Mouse (Mus musculus) intestine, embryonic 15.5 days (tissue): ENCODE data around the gene Arhgap28. TPM values are rescaled to one million over a fixed set of nuclear protein-coding genes. Genes with fewer than 3 reads are reported as not detected.

Experiments
- ATAC-seq: fragments of 200-750 bp; cut with Nextera tagmentation; 2 replicates; pipeline ENCODE4 v1.8.0; 2017; ENCODE audit warnings: moderate TSS enrichment, moderate library complexity
- H3K27ac ChIP-seq: fragments of 300-500 bp; sonication (generic); 2 replicates; pipeline ENCODE4 v1.5.1; 2015; ENCODE audit warnings: mild to moderate bottlenecking, inconsistent platforms
- H3K27me3 ChIP-seq: fragments of 300-500 bp; sonication (generic); replicated peaks from 2 replicates; pipeline ENCODE4 v1.6.1; 2015; ENCODE audit warnings: inconsistent platforms
- H3K36me3 ChIP-seq: fragments of 300-500 bp; sonication (generic); 2 replicates; pipeline ENCODE4 v1.6.1; 2015; ENCODE audit warnings: inconsistent platforms
- H3K4me1 ChIP-seq: fragments of 300-500 bp; sonication (generic); replicated peaks from 2 replicates; pipeline ENCODE4 v1.6.1; 2015; ENCODE audit warnings: inconsistent platforms
- H3K4me2 ChIP-seq: fragments of 300-500 bp; sonication (generic); replicated peaks from 2 replicates; pipeline ENCODE4 v1.6.1; 2015; ENCODE audit warnings: mild to moderate bottlenecking, inconsistent platforms
- H3K4me3 ChIP-seq: fragments of 300-500 bp; sonication (generic); replicated peaks from 2 replicates; pipeline ENCODE4 v1.5.1; 2015; ENCODE audit warnings: inconsistent platforms
- H3K9ac ChIP-seq: fragments of 300-500 bp; sonication (generic); 2 replicates; pipeline ENCODE4 v1.6.1; 2015; ENCODE audit warnings: inconsistent platforms
- H3K9me3 ChIP-seq: fragments of 300-500 bp; sonication (generic); 2 replicates; pipeline ENCODE4 v1.6.1; 2016; ENCODE audit warnings: inconsistent platforms
- WGBS: fragments of 180-500 bp; shearing (Covaris S2); methylation state at CpG from one replicate; pipeline ENCODE4 v1.1.7; 2015; 5-methylcytosine and 5-hydroxymethylcytosine counted together
- polyA plus RNA-seq: library from polyadenylated mRNA; unstranded; fragments of >200 nt; fragmentation: Nextera tagmentation; extraction: Ambion mirVana; gene quantifications from 2 replicates; pipeline ENCODE4 v1.2.1, GENCODE M21; 2015

The Arhgap28 gene
- polyA plus RNA-seq, 1 experiment from 2014 or later: 19.1 TPM

DNA sequence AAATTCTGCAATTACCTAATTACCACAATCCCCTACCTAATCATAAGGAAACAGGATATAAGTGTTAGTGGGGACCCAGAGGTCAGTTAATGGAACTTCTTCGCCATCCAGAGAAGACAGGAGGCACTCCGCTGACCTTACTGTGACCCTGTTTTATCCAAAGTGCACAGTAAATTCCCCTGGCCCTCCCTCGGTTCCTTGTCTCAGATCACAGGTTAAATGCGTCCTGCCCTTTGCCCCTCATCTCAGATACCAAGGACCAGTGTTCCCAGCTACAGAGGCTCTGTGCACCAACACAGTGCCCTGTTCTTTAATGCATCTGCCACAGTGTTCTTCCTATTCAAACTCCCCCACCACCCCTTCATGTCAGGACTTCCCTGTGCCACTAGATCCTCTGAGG is 18.4 kb downstream of the Arhgap28 start:
- Histone ChIP-seq H3K27ac (no peak overlapping the region), H3K4me2 (no peak overlapping the region), H3K36me3 (no peaks in the 10 kb centered on the region), H3K4me1 (peaks cover 24% of the 10 kb centered on the region), H3K9me3 (no peaks in the 10 kb centered on the region), H3K4me3 (no peak overlapping the region), H3K9ac (no peak overlapping the region), H3K27me3 (no peaks in the 10 kb centered on the region)
- ATAC-seq: peak; percentile 61
- WGBS: 34% methylated on average over 4 of the region's 4 CpGs

- 73% methylated on average over 3 of the region's 3 CpGs for WGBS
- H3K9ac ChIP-seq: no peak overlapping the region
- H3K36me3 ChIP-seq: no peaks in the 10 kb centered on the region
- no peaks in the 10 kb centered on the region for H3K9me3 ChIP-seq
- no peak overlapping the region for H3K27ac ChIP-seq
- H3K4me1 ChIP-seq: peaks cover 18% of the 10 kb centered on the region; the same call in 1 of the 2 replicates
- H3K4me3 ChIP-seq: no peak overlapping the region
- H3K27me3 ChIP-seq: no peaks in the 10 kb centered on the region
- ATAC-seq: no peak
- no peak overlapping the region for H3K4me2 ChIP-seq
Measured at GRCm38 (mm10) chr17:67980573-67980972, 23.3 kb downstream of the Arhgap28 start.

DNA sequence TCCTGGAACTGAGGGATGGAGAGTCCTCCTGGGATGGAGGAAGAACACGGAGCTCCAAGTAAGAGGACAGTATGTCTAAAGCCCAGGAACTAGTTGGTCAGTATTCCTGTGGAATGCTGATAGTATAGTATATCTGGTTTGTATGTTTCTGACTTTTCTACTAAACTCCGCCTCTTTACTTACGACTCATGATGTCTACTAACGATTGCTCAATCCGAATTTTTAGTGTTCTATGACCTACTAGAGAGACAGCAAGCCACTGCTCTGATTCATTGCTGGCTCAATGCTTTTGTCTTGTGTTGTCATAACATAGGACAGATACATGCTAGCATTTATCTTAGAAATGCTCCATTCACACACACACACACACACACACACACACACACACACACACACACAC is 24.7 kb downstream of the Arhgap28 start:
- Histone ChIP-seq H3K9me3 (no peaks in the 10 kb centered on the region), H3K36me3 (no peaks in the 10 kb centered on the region), H3K27me3 (no peaks in the 10 kb centered on the region), H3K4me3 (no peak overlapping the region), H3K9ac (no peak overlapping the region), H3K27ac (peak overlapping the region; percentile 36), H3K4me1 (peaks cover 21% of the 10 kb centered on the region; the same call in 1 of the 2 replicates), H3K4me2 (no peak overlapping the region)
- 51% methylated on average over 5 of the region's 5 CpGs for WGBS
- 0 out of 2 replicates have a peak, but pooled peaks have one; percentile 21 for ATAC-seq

DNA sequence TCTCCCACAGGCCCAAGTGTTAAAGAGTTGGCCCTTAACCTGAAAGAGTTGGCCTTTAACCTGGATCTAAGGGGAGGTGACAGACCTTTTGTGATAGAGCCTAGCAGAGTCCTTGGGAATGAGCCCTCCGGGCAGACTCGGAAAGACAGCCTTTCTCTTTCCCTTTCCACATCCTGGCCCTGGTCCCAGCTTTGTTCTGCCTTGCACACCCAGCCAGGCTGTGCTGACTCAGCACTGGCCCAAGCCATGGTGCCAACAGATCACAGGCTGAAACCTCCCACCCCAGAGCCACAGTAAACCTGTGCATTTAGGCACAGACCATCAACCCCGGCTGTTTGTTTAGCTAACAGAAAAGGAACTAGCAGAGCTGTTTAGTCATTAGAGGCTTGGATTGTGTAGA is 25.1 kb downstream of the Arhgap28 start:
- no peak overlapping the region for H3K4me3 ChIP-seq
- H3K9me3 ChIP-seq: no peaks in the 10 kb centered on the region
- 17% methylated on average over 3 of the region's 3 CpGs for WGBS
- no peak overlapping the region for H3K4me2 ChIP-seq
- no peaks in the 10 kb centered on the region for H3K36me3 ChIP-seq
- ATAC-seq: peak; percentile 64; the same call in 1 of the 2 replicates
- H3K9ac ChIP-seq: no peak overlapping the region
- H3K4me1 ChIP-seq: peaks cover 21% of the 10 kb centered on the region; the same call in 1 of the 2 replicates
- H3K27me3 ChIP-seq: no peaks in the 10 kb centered on the region
- peak overlapping the region; percentile 36 for H3K27ac ChIP-seq

DNA sequence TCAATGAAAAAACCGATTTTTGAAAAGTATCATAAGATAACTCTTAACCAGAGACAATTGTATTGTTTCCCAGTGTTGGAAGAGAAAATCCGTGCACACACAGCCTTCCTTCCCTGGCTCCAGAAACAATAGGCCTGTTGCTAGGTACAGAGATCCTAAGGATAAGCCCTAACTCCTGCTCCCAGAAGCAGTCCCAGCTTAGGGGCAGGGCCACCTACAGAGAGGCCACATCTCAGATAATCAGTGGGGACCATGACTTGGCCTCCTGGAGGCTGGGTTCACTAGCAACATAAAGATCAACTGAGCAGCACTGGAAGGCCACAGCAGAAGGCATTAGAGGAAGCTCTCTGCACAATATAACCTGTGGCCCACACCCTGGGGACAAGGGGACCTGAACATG is 27.5 kb downstream of the Arhgap28 start:
- ATAC-seq: peak; percentile 69; the same call in 1 of the 2 replicates

DNA sequence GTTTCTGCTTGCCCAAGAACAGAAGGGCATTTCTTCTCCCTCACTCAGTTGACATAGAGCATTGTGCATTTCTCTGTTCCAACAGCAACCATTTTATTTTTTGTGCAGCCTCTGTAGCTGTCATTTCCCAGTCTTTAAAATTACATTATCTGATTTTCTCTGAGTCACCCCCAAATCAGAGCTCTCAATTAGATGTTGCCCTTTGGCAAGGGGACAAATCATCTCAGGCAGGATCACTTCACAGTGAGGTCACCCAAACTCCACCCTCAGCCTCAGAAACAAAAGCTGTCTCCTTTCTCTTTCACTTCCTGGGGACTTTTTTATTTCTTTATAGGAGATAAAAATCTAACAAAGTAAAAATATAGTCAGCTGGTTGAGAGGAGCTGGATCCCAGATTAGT is 27.9 kb downstream of the Arhgap28 start:
- Histone ChIP-seq H3K4me2 (no peak overlapping the region), H3K9ac (no peak overlapping the region), H3K4me3 (no peak overlapping the region), H3K9me3 (no peaks in the 10 kb centered on the region), H3K27me3 (no peaks in the 10 kb centered on the region), H3K4me1 (peaks cover 21% of the 10 kb centered on the region), H3K36me3 (no peaks in the 10 kb centered on the region), H3K27ac (no peak overlapping the region)
- no peak for ATAC-seq

More for the DNA sequence above, 27.5 kb downstream of the Arhgap28 start:
- Histone ChIP-seq H3K4me3 (no peak overlapping the region), H3K9ac (no peak overlapping the region), H3K4me2 (no peak overlapping the region), H3K27me3 (no peaks in the 10 kb centered on the region), H3K27ac (no peak overlapping the region), H3K9me3 (no peaks in the 10 kb centered on the region), H3K36me3 (no peaks in the 10 kb centered on the region), H3K4me1 (peaks cover 21% of the 10 kb centered on the region)
- 38% methylated on average over 2 of the region's 2 CpGs for WGBS

DNA sequence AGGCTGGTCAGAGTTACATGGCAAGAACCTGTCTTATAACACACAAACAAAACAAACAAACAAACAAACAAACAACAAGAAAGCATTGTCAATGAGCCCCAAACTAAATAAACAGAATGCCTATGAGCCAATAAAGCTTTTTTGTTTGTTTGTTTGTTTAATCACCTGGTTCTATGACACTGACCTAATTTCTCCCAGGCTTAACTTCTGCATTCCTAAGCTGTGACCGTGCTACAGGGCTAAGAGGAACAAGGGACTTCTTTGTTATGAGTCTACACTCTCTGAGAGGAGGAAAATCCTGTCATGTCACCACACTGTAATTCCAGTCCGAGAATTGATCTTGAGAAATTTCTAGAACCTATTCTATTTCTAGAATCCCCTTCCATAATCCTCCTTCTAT is 29.2 kb downstream of the Arhgap28 start:
- 46% methylated on average over 2 of the region's 2 CpGs for WGBS
- no peak for ATAC-seq
- Histone ChIP-seq H3K4me2 (no peak overlapping the region), H3K36me3 (no peaks in the 10 kb centered on the region), H3K4me3 (no peak overlapping the region), H3K9ac (no peak overlapping the region), H3K9me3 (no peaks in the 10 kb centered on the region), H3K27me3 (no peaks in the 10 kb centered on the region), H3K27ac (no peak overlapping the region), H3K4me1 (peaks cover 21% of the 10 kb centered on the region)

DNA sequence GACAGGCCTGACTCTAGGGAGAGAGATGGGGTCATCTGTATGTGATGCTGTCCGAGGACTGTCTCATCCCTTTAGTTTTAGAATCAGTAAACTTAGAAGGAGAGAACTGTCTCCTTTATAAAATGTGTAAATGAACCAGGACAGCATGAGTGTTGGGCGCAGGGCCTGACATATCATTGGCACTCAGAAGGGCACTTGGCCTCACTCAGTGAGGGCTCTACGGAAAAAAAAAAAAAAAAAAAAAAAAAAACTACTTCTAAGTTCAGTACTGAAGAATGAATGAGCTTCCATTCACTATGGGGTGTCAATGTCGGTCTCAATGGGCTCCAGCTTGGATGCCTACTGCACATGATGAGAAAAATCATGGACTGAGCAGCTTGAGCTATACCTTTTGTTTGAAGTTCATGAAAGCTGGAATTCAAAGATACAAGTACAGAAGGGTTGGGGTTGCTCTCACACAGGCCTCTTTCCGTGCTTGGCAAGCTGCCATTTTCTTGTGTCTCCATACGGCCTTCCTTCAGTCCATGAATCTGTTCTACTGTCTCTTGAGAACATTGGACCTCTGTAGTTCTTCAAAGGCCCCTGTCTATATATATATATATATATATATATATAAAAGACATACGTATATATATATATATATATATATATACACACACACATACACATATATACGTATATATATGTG is 36.9 kb downstream of the Arhgap28 start:
- no peaks in the 10 kb centered on the region for H3K4me1 ChIP-seq
- no peaks in the 10 kb centered on the region for H3K27me3 ChIP-seq
- ATAC-seq: no peak
- no peak overlapping the region for H3K4me2 ChIP-seq
- no peaks in the 10 kb centered on the region for H3K9me3 ChIP-seq
- H3K36me3 ChIP-seq: no peaks in the 10 kb centered on the region
- H3K9ac ChIP-seq: no peak overlapping the region
- WGBS: 65% methylated on average over 8 of the region's 8 CpGs
- no peak overlapping the region for H3K27ac ChIP-seq
- H3K4me3 ChIP-seq: no peak overlapping the region

DNA sequence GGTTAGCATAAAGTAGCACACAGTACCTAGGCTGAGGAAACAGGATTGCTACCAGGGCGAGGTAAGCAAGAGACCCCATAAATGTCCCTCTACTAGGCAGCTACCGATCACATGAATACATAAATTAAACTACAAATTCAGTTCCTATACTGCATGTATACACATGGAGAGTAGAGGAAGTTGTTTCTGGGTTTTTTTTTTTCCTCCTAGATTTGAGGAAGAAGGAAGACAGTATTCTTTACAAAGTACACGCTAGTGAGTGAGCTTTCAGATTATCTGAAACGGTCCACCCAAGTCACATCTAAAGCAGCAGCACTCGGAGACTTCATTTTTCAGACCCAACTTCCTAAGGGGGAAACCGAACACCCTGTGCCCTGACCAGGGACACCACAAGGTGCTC is 41.1 kb downstream of the Arhgap28 start:
- WGBS: 88% methylated on average over 6 of the region's 6 CpGs
- no peak for ATAC-seq

DNA sequence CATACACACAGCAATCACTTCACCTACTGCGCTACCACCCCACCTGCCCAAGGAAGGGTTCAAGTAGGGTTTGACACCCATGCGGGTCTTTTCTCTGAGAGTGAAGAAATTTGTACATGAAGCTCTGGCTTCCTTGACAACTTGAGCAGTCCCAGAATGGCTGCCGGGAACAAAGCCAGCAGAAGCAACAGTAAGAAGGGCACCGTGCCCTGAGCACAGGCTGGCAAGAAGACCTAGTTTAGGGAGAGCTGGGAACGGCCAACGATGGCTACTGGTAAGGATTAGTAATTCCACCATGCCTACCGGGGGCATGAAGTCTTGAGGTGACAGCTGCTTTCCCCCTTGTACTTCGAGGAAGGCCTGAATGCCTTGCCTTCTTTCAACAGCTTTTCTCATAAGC is 41.9 kb downstream of the Arhgap28 start:
- Histone ChIP-seq H3K36me3 (no peaks in the 10 kb centered on the region), H3K27ac (no peak overlapping the region), H3K4me2 (no peak overlapping the region), H3K4me3 (no peak overlapping the region), H3K9me3 (no peaks in the 10 kb centered on the region), H3K4me1 (no peaks in the 10 kb centered on the region), H3K9ac (no peak overlapping the region), H3K27me3 (no peaks in the 10 kb centered on the region)
- WGBS: 89% methylated on average over 8 of the region's 8 CpGs
- no peak for ATAC-seq

More for the DNA sequence above, 41.1 kb downstream of the Arhgap28 start:
- no peak overlapping the region for H3K9ac ChIP-seq
- H3K27me3 ChIP-seq: no peaks in the 10 kb centered on the region
- no peaks in the 10 kb centered on the region for H3K9me3 ChIP-seq
- H3K4me2 ChIP-seq: no peak overlapping the region
- H3K4me1 ChIP-seq: no peaks in the 10 kb centered on the region
- H3K36me3 ChIP-seq: no peaks in the 10 kb centered on the region
- no peak overlapping the region for H3K4me3 ChIP-seq
- H3K27ac ChIP-seq: no peak overlapping the region

GRCm38 (mm10) chr17:67958909-67959308 is 45.0 kb downstream of the Arhgap28 start:
- Histone ChIP-seq H3K4me3 (no peak overlapping the region), H3K4me1 (peaks cover 7% of the 10 kb centered on the region), H3K27me3 (no peaks in the 10 kb centered on the region), H3K9ac (no peak overlapping the region), H3K36me3 (no peaks in the 10 kb centered on the region), H3K9me3 (no peaks in the 10 kb centered on the region), H3K4me2 (no peak overlapping the region), H3K27ac (no peak overlapping the region)
- 90% methylated on average over 7 of the region's 7 CpGs for WGBS
- ATAC-seq: no peak

DNA sequence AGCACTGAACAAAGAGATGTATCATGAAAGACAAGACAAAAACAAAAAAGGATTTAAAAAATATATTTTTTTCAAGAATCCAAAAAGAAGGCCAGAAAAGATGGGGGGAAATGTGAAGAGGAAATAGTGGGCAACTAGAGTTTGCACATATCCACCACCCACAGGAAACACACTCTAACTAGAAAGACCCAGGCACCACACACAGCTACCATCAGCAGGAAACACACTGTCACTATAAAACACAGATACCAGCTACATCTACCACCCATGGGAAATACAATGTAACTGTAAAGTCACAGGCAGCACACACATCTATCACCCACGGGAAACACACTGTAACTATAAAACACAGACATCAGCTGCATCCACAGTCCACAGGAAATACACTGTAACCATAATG is 46.3 kb downstream of the Arhgap28 start:
- Histone ChIP-seq H3K4me3 (no peak overlapping the region), H3K4me1 (peaks cover 14% of the 10 kb centered on the region), H3K9me3 (no peaks in the 10 kb centered on the region), H3K27me3 (no peaks in the 10 kb centered on the region), H3K27ac (no peak overlapping the region), H3K36me3 (no peaks in the 10 kb centered on the region), H3K4me2 (no peak overlapping the region), H3K9ac (no peak overlapping the region)
- no peak for ATAC-seq
- WGBS: 69% methylated on average over 1 of the region's 1 CpGs
